Mouse (Mus musculus) hematopoietic multipotent progenitor cell, adult 10-12 weeks (in vitro differentiated cells): ENCODE measurements around the gene Klf17. TPM values are rescaled to one million over a fixed set of nuclear protein-coding genes. Genes with fewer than 3 reads are reported as not detected.

Source experiments
- polyA plus RNA-seq: library from polyadenylated mRNA; stranded (reverse); fragments of >175 nt; gene quantifications from 2 replicates; pipeline ENCODE4 v1.2.3, GENCODE M21; 2012; ENCODE audit warnings: low replicate concordance

Gene Klf17
- polyA plus RNA-seq, result not detected in 2 replicates

GRCm38 (mm10) chr4:117765416-117765815, at the start of gene Klf17:
Gene Klf17, minus strand, starts transcription at chr4:117765648.

GRCm38 (mm10) chr4:117724112-117724511, 41.3 kb downstream of the Klf17 start, which contains the start of gene Gm12845:
Gene Gm12845, plus strand, starts transcription at chr4:117724412.

Other genes starting within 250 kb of the Klf17 start
- gene Eri3, start 215.3 kb downstream of the Klf17 start, polyA plus RNA-seq, result 138 and 288 TPM in 2 replicates
- gene Dmap1, start 83.4 kb downstream of the Klf17 start, polyA plus RNA-seq, result 24.4 and 26.2 TPM in 2 replicates
- gene Gm12845, start 41.2 kb downstream of the Klf17 start, polyA plus RNA-seq, result not detected in 2 replicates
- gene Slc6a9, start 68.9 kb upstream of the Klf17 start, polyA plus RNA-seq, result 3.1 and 32.2 TPM in 2 replicates
- gene Ccdc24, start 106.9 kb upstream of the Klf17 start, polyA plus RNA-seq, result not detected in 2 replicates
- gene B4galt2, start 117.8 kb upstream of the Klf17 start, polyA plus RNA-seq, result 1.1 and 1.3 TPM in 2 replicates
- 76.1 and 320 TPM in 2 replicates for gene Atp6v0b, start 121.7 kb upstream of the Klf17 start, polyA plus RNA-seq
- 10.7 and 16.8 TPM in 2 replicates for gene Dph2, start 126.4 kb upstream of the Klf17 start, polyA plus RNA-seq
- gene Ipo13, start 149.4 kb upstream of the Klf17 start, polyA plus RNA-seq, result 23.0 and 26.8 TPM in 2 replicates
- 1.4 TPM in 1 of 2 replicates, not detected in the other for gene Artn, start 164.1 kb upstream of the Klf17 start, polyA plus RNA-seq